Mouse (Mus musculus) forebrain, embryonic 15.5 days (tissue): ENCODE results near the gene Snai3. TPM values are rescaled to one million over a fixed set of nuclear protein-coding genes. Genes with fewer than 3 reads are reported as not detected.

Experiments used
- ATAC-seq: fragments of 200-750 bp; cut with Nextera tagmentation; replicated peaks from 2 replicates; pipeline ENCODE4 v1.8.0; 2017; ENCODE audit warnings: mild to moderate bottlenecking, moderate TSS enrichment, moderate library complexity
- H3K27ac ChIP-seq: fragments of 300-500 bp; sonication (generic); replicated peaks from 2 replicates; pipeline ENCODE4 v1.5.1; 2015; ENCODE audit warnings: mild to moderate bottlenecking, inconsistent platforms
- H3K27me3 ChIP-seq: fragments of 300-500 bp; sonication (generic); 2 replicates; pipeline ENCODE4 v1.6.1; 2015; ENCODE audit warnings: inconsistent platforms
- H3K36me3 ChIP-seq: fragments of 300-500 bp; sonication (generic); 2 replicates; pipeline ENCODE4 v1.6.1; 2015; ENCODE audit warnings: mild to moderate bottlenecking, inconsistent platforms
- H3K4me1 ChIP-seq: fragments of 300-500 bp; sonication (generic); 2 replicates; pipeline ENCODE4 v1.6.1; 2015; ENCODE audit warnings: inconsistent platforms
- H3K4me2 ChIP-seq: fragments of 300-500 bp; sonication (generic); replicated peaks from 2 replicates; pipeline ENCODE4 v1.6.1; 2015; ENCODE audit warnings: mild to moderate bottlenecking, inconsistent platforms
- H3K4me3 ChIP-seq: fragments of 300-500 bp; sonication (generic); 2 replicates; pipeline ENCODE4 v1.5.1; 2015; ENCODE audit warnings: mild to moderate bottlenecking, inconsistent platforms
- H3K9ac ChIP-seq: fragments of 300-500 bp; sonication (generic); replicated peaks from 2 replicates; pipeline ENCODE4 v1.6.1; 2015; ENCODE audit warnings: mild to moderate bottlenecking, inconsistent platforms
- H3K9me3 ChIP-seq: fragments of 300-500 bp; sonication (generic); 2 replicates; pipeline ENCODE4 v1.6.1; 2016; ENCODE audit warnings: inconsistent platforms
- WGBS: fragments of 180-500 bp; shearing (Covaris S2); methylation state at CpG from one replicate; pipeline ENCODE4 v1.1.7; 2015; ENCODE audit warnings: mixed read lengths; 5-methylcytosine and 5-hydroxymethylcytosine counted together
- polyA plus RNA-seq: library from polyadenylated mRNA; unstranded; fragments of >200 nt; fragmentation: Nextera tagmentation; extraction: Ambion mirVana; gene quantifications from 2 replicates; pipeline ENCODE4 v1.2.1, GENCODE M21; 2015

Snai3 gene
- polyA plus RNA-seq, 1 experiment from 2014 or later = not detected

DNA sequence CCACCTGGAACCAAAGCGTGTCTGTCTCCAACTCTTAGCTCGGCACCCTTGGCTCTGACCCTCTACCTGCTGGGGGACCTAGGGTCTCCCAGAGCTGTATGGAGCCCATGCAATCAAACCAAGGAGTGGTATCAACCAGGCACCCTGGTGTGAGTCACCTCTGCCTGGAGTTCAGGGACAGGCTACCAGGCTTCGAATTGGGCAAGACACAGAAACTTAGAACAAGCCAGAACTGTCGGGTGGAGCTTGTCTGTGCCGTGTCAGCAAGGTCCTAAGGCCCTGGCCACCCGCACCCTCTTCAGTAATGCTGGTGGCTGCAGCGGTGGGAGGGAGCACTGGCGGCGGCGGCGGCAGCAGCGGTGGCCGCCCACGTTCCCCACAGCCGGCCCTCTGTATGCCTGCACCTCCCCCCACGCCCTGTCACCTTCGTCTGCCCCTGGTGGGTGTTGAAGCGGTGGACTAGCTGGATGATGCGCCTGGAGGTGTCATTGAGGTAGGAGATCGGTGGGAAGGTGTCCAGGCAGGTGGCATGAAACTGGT is 23.9 kb downstream of the Snai3 start:
- no peak overlapping the region for H3K4me2 ChIP-seq
- peaks cover 11% of the 10 kb centered on the region for H3K4me1 ChIP-seq
- WGBS = 89% methylated on average over 20 of the region's 20 CpGs
- H3K36me3 ChIP-seq = peaks cover 38% of the 10 kb centered on the region
- H3K4me3 ChIP-seq = no peak overlapping the region
- no peak overlapping the region for H3K27ac ChIP-seq
- H3K9me3 ChIP-seq = no peaks in the 10 kb centered on the region
- no peak overlapping the region for H3K9ac ChIP-seq
- no peak for ATAC-seq
- no peaks in the 10 kb centered on the region for H3K27me3 ChIP-seq

DNA sequence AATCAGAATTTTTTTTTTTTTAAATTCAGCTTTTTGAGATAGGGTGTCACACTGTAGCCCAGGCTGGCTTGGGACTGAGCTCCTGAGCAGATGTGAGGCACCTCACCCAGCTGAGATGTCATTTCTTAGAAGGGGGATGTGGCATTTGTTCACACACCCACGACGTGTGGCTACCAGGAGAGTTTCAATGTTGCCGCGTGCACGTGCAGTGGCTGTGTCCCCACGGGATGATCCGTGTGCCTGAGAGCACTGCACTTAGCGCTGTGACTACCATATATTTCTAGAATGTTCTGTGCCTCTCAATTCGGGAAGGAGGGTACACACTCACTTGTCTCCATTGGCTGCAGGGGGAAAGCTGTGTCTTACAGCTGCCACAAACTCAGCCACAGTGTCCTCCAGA is 24.4 kb downstream of the Snai3 start:
- WGBS = 96% methylated on average over 9 of the region's 9 CpGs
- H3K27me3 ChIP-seq = no peaks in the 10 kb centered on the region

GRCm38 (mm10) chr8:122435375-122435774 is 25.2 kb downstream of the Snai3 start:
- Histone ChIP-seq H3K9ac (no peak overlapping the region), H3K27ac (no peak overlapping the region), H3K4me3 (no peak overlapping the region), H3K9me3 (no peaks in the 10 kb centered on the region), H3K4me2 (no peak overlapping the region), H3K36me3 (peaks cover 38% of the 10 kb centered on the region), H3K4me1 (peaks cover 11% of the 10 kb centered on the region), H3K27me3 (no peaks in the 10 kb centered on the region)
- no peak for ATAC-seq
- 89% methylated on average over 6 of the region's 6 CpGs for WGBS

More for the DNA sequence above, 24.4 kb downstream of the Snai3 start:
- Histone ChIP-seq H3K4me3 (no peak overlapping the region), H3K27ac (no peak overlapping the region), H3K4me2 (no peak overlapping the region), H3K4me1 (peaks cover 11% of the 10 kb centered on the region), H3K36me3 (peaks cover 38% of the 10 kb centered on the region), H3K9ac (no peak overlapping the region), H3K9me3 (no peaks in the 10 kb centered on the region)
- ATAC-seq = no peak

- WGBS = 66% methylated on average over 11 of the region's 11 CpGs
- Histone ChIP-seq H3K4me1 (peaks cover 11% of the 10 kb centered on the region), H3K9ac (no peak overlapping the region), H3K27me3 (no peaks in the 10 kb centered on the region), H3K4me2 (no peak overlapping the region), H3K4me3 (no peak overlapping the region), H3K36me3 (peaks cover 34% of the 10 kb centered on the region), H3K27ac (no peak overlapping the region), H3K9me3 (no peaks in the 10 kb centered on the region)
- ATAC-seq = peak; percentile 32
Observed at GRCm38 (mm10) chr8:122433269-122433905, 27.1 kb downstream of the Snai3 start.

DNA sequence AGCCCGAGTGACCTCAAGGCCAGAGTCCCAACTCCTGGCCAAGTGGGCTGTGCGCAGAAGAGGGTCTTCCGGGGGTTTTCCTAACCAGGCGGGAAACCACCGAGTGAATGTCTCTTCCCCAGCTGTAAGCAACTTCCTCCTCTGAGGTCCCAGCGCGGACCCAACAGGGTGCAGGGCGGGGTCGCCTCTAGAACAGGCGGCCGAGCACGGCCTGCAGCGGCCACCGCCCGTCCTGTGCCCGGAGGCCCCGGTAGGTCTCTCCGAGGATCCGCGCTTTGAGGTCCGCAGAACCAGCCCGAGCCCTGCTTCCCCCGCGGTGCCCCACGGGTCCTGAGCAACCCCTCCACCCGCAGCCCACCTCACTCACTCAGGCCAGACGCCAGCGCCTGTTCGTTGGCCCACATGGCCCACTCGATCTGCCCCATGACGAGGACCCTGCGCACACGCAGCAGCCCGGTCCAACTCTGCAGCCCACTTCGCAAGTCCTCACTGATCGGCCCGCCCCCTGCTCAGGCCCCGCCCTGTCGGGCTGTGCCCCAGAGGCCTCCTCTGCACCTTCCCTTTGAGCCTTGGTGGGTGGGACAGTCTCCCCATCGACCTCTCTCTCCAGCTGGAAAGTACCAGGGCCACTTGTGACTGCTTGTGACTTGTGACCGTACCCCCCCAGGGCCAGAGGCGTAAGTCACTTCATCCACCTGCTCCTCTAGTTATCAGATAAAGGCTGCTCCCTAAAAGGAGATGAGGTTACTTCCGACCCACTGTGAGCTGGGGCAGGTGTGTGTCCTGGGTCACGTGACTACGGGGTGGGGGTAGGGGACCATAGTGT is 27.9 kb downstream of the Snai3 start, which contains the start of gene Cyba:
Gene Cyba, minus strand, starts transcription at position 488 of the 826 bp plus-strand sequence.
- H3K9me3 ChIP-seq = no peaks in the 10 kb centered on the region
- H3K27me3 ChIP-seq = no peaks in the 10 kb centered on the region
- peak within 1 kb of the TSS; percentile 35 for H3K4me3 ChIP-seq
- no peak within 1 kb of the TSS for H3K27ac ChIP-seq
- peaks cover 32% of the 10 kb centered on the region for H3K36me3 ChIP-seq
- H3K4me1 ChIP-seq = peaks cover 11% of the 10 kb centered on the region
- peak within 1 kb of the TSS; percentile 18; the same call in 1 of the 2 replicates for H3K9ac ChIP-seq
- ATAC-seq = peak; percentile 66
- H3K4me2 ChIP-seq = peak within 1 kb of the TSS; percentile 57
- WGBS = 6% methylated on average over 43 of the region's 45 CpGs

GRCm38 (mm10) chr8:122431694-122432442 is 28.7 kb downstream of the Snai3 start:
- H3K4me3 ChIP-seq = peak overlapping the region; percentile 35
- peak overlapping the region; percentile 18; the same call in 1 of the 2 replicates for H3K9ac ChIP-seq
- peaks cover 26% of the 10 kb centered on the region for H3K36me3 ChIP-seq
- no peak overlapping the region for H3K27ac ChIP-seq
- peak overlapping the region; percentile 57 for H3K4me2 ChIP-seq
- WGBS = 38% methylated on average over 18 of the region's 18 CpGs
- peaks cover 11% of the 10 kb centered on the region for H3K4me1 ChIP-seq
- ATAC-seq = no peak
- H3K27me3 ChIP-seq = no peaks in the 10 kb centered on the region
- no peaks in the 10 kb centered on the region for H3K9me3 ChIP-seq

DNA sequence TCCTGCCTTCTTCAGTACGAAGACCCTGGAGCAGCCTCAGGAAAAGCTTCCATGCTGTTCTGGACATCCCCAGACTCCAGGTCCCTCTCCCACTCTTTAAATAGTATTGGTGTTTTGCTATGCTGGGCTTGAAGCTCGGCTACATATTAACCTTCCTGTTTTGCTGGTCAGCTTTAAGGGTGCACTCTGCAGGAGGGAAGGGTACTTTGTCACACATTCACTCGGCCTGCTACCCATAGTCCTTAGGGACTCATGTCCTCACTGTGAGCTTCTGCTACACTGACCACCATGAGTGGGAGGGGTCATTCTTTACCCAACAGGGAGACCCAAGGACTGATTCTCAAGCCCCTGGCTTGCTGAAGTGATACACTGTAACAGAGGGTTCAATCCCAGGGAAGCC is 29.9 kb downstream of the Snai3 start:
- Histone ChIP-seq H3K27me3 (no peaks in the 10 kb centered on the region), H3K4me2 (no peak overlapping the region), H3K9me3 (no peaks in the 10 kb centered on the region), H3K36me3 (peaks cover 14% of the 10 kb centered on the region), H3K9ac (no peak overlapping the region), H3K4me3 (no peak overlapping the region), H3K27ac (no peak overlapping the region), H3K4me1 (peaks cover 11% of the 10 kb centered on the region)
- no peak for ATAC-seq
- WGBS = 85% methylated on average over 3 of the region's 3 CpGs

- ATAC-seq = no peak
- WGBS = 86% methylated on average over 10 of the region's 10 CpGs
- Histone ChIP-seq H3K27ac (no peak overlapping the region), H3K36me3 (peaks cover 9% of the 10 kb centered on the region), H3K9ac (no peak overlapping the region), H3K4me3 (no peak overlapping the region), H3K9me3 (no peaks in the 10 kb centered on the region), H3K4me1 (peaks cover 11% of the 10 kb centered on the region), H3K4me2 (no peak overlapping the region), H3K27me3 (no peaks in the 10 kb centered on the region)
Observed at GRCm38 (mm10) chr8:122430058-122430636, 30.4 kb downstream of the Snai3 start.

- no peaks in the 10 kb centered on the region for H3K27me3 ChIP-seq
- no peak overlapping the region for H3K9ac ChIP-seq
- WGBS = 91% methylated on average over 9 of the region's 9 CpGs
- H3K4me2 ChIP-seq = no peak overlapping the region
- H3K4me3 ChIP-seq = no peak overlapping the region
- H3K36me3 ChIP-seq = no peaks in the 10 kb centered on the region
- no peak for ATAC-seq
- H3K4me1 ChIP-seq = peaks cover 11% of the 10 kb centered on the region
- no peaks in the 10 kb centered on the region for H3K9me3 ChIP-seq
- no peak overlapping the region for H3K27ac ChIP-seq
Observed at GRCm38 (mm10) chr8:122428163-122428562, 32.4 kb downstream of the Snai3 start.

- Histone ChIP-seq H3K36me3 (no peaks in the 10 kb centered on the region), H3K4me2 (no peak overlapping the region), H3K27me3 (no peaks in the 10 kb centered on the region), H3K4me3 (no peak overlapping the region), H3K9ac (no peak overlapping the region), H3K27ac (no peak overlapping the region), H3K9me3 (no peaks in the 10 kb centered on the region), H3K4me1 (peaks cover 6% of the 10 kb centered on the region)
- no peak for ATAC-seq
- WGBS = 89% methylated on average over 7 of the region's 7 CpGs
Observed at GRCm38 (mm10) chr8:122427607-122428006, 32.9 kb downstream of the Snai3 start.

DNA sequence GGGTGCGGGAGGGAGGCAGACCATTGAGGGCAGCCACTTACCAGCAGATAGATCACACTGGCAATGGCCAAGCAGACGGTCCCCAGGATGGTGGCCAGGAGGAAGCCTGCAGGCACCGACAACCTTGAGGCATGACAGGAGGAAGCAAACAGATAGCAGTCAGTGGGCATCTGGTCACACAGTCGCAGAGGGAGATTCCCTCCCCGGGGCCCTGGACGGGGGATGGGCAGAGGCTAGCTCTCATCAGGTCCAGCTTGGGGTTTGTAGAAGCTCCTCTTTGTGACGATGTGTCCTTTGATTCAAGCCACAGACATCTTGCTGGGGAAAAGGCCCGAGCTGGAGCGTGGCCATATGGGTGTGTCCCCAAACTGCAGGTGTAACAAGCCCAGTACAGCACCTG is 34.4 kb downstream of the Snai3 start:
- no peak overlapping the region for H3K27ac ChIP-seq
- WGBS = 83% methylated on average over 9 of the region's 9 CpGs
- no peak overlapping the region for H3K4me3 ChIP-seq
- no peak overlapping the region for H3K4me2 ChIP-seq
- H3K4me1 ChIP-seq = no peaks in the 10 kb centered on the region
- H3K9ac ChIP-seq = no peak overlapping the region
- ATAC-seq = no peak
- H3K27me3 ChIP-seq = no peaks in the 10 kb centered on the region
- no peaks in the 10 kb centered on the region for H3K36me3 ChIP-seq
- no peaks in the 10 kb centered on the region for H3K9me3 ChIP-seq
